Mouse (Mus musculus) myocyte (in vitro differentiated cells): ENCODE measurements around the gene Tlr8.

Source experiments
- CEBPB ChIP-seq: IDR thresholded peaks from 2 replicates; pipeline ENCODE4 v1.6.1; 2011; ENCODE audit warnings: mild to moderate bottlenecking, moderate library complexity; ENCODE audit not compliant: poor library complexity, insufficient read depth, severe bottlenecking
- E2F4 ChIP-seq: IDR thresholded peaks from one replicate; pipeline ENCODE4 v1.6.1; 2011; ENCODE audit warnings: mild to moderate bottlenecking, control low read depth, moderate library complexity; ENCODE audit not compliant: insufficient read depth
- MAX ChIP-seq: IDR thresholded peaks from one replicate; pipeline ENCODE4 v1.6.1; 2011; ENCODE audit warnings: low read depth, mild to moderate bottlenecking, control low read depth
- MYOD1 ChIP-seq, 3 experiments: IDR thresholded peaks; one replicate each; pipeline ENCODE4 v1.6.1; 2011; ENCODE audit warnings: control low read depth in 2 of 3, low read depth in 2 of 3, mild to moderate bottlenecking in 2 of 3, moderate library complexity in 1 of 3; ENCODE audit not compliant: insufficient read length in 2 of 3, control insufficient read depth in 1 of 3
- MYOG ChIP-seq, 3 experiments: IDR thresholded peaks; one replicate each; pipeline ENCODE4 v1.6.1; 2011; ENCODE audit warnings: control low read depth in 2 of 3, low read depth in 2 of 3, mild to moderate bottlenecking in 2 of 3; ENCODE audit not compliant: insufficient read length in 2 of 3, control insufficient read depth in 1 of 3, insufficient read depth in 1 of 3
- POLR2A ChIP-seq: IDR thresholded peaks from one replicate; pipeline ENCODE4 v1.6.1; 2011; ENCODE audit warnings: low read depth, mild to moderate bottlenecking, control low read depth, moderate library complexity; ENCODE audit not compliant: insufficient read length
- REST ChIP-seq: IDR thresholded peaks from one replicate; pipeline ENCODE4 v1.6.1; 2011; ENCODE audit warnings: mild to moderate bottlenecking, control low read depth, moderate library complexity; ENCODE audit not compliant: insufficient read depth, insufficient read length
- TCF12 ChIP-seq: IDR thresholded peaks from one replicate; pipeline ENCODE4 v1.6.1; 2011; ENCODE audit warnings: mild to moderate bottlenecking, control low read depth; ENCODE audit not compliant: poor library complexity, insufficient read depth, severe bottlenecking
- USF1 ChIP-seq: IDR thresholded peaks from one replicate; pipeline ENCODE4 v1.6.1; 2011; ENCODE audit warnings: low read depth, mild to moderate bottlenecking, control low read depth, moderate library complexity

DNA sequence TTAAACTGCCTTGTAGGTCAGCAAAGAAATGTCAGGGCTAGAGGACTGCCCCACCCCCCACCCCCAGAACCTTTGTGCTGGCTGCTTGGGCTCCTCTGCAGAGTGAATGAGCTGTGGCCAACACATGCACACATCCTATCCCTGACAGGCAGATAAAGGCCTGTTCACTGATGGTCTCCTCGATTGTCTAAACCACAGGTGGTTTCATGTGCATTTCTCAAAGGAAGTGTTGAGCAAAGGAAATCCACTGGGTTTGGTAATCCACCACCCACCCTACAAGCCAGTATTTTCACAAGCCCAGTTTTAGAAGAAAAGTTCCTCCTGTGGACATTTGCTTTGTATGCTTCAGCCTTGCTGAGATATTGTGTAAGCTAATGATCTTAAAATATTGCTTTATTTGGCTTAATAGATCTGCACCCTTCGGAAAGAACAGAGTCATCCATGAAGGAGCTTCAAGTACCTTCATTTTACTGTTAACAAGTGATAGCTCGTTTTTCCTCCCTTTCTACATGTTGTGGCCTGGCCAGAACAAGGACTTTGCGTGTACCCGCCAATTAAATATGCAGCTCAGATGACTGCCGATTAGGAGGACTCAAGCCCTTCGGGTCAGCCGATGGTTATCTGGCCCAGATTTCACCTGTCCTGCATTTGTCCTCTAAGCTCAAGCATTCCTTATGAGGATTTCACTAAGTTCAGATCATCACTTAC lies 58.2 kb downstream of the Tlr8 start:
- TF ChIP-seq CEBPB (no peak), POLR2A (peak; percentile 58), USF1 (no peak), TCF12 (no peak), MYOD1 (IDR thresholded peaks at IDR 0.05; ENCODE audit: control insufficient read depth in 1 of 3, insufficient read length in 2 of 3, low read depth in 2 of 3) (peak in 2 of 3 experiments; percentile 18 to 25), REST (no peak), MAX (no peak), MYOG (IDR thresholded peaks at IDR 0.05; ENCODE audit: control insufficient read depth in 1 of 3, insufficient read depth in 1 of 3, insufficient read length in 2 of 3, low read depth in 2 of 3) (peak in 1 of 3 experiments; percentile 23), E2F4 (no peak)
